Mouse (Mus musculus): Measurements from ENCODE around the gene Phf1.

DNA sequence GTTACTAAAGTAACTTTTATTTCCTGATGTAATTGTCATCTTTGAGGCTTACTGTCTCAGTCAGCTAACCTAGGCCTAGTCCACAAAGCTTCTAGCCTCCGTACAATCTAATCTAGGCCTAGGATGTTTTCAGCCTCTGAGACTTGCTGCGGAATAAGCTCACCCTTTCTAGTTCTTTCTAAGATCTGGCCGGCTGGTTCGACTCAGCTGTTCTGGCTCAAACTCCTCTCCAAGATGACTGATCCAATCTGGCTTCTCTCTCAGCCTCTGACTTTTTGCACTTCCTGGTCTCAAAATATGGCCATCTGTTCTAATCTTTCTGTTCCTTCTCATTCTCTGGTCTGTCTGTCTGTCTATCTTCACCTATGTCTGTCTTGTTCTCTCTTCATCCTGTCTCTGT lies 50.5 kb downstream of the Phf1 start:
- no peak for TF ChIP-seq CTCF (IDR thresholded peaks at IDR 0.05; ENCODE audit: low read depth)
- TF ChIP-seq EP300 (IDR thresholded peaks at IDR 0.05; ENCODE audit: low read depth), result no peak

All from liver, postnatal 0 days (tissue).